Mouse (Mus musculus) C2C12 (cell line): Measurements from ENCODE around the gene Chac1.

Experiments
- CEBPB ChIP-seq: IDR thresholded peaks from one replicate; pipeline ENCODE4 v1.6.1; 2011; ENCODE audit warnings: low read depth, mild to moderate bottlenecking, control low read depth, moderate library complexity
- CTCF ChIP-seq: IDR thresholded peaks from one replicate; pipeline ENCODE4 v1.5.1; 2011; ENCODE audit not compliant: control insufficient read depth, insufficient read depth, insufficient read length
- MAX ChIP-seq: IDR thresholded peaks from one replicate; pipeline ENCODE4 v1.6.1; 2011; ENCODE audit warnings: mild to moderate bottlenecking, control low read depth
- MYOD1 ChIP-seq: IDR thresholded peaks from one replicate; pipeline ENCODE4 v1.6.1; 2011; ENCODE audit warnings: low read depth; ENCODE audit not compliant: control insufficient read depth, insufficient read length
- MYOG ChIP-seq: IDR thresholded peaks from one replicate; pipeline ENCODE4 v1.6.1; 2011; ENCODE audit not compliant: control insufficient read depth, insufficient read length; ENCODE audit errors: extremely low read depth
- USF1 ChIP-seq: IDR thresholded peaks from one replicate; pipeline ENCODE4 v1.6.1; 2011; ENCODE audit warnings: low read depth, mild to moderate bottlenecking, control low read depth, moderate library complexity

GRCm38 (mm10) chr2:119322587-119323300, 28.3 kb upstream of the Chac1 start:
- no peak for TF ChIP-seq CTCF
- no peak for TF ChIP-seq MYOG
- TF ChIP-seq MYOD1, result no peak
- TF ChIP-seq USF1, result no peak
- no peak for TF ChIP-seq MAX
- TF ChIP-seq CEBPB, result no peak
